Mouse (Mus musculus) macrophage (primary cell): Measurements from ENCODE around the gene Lyzl4. TPM values are rescaled to one million over a fixed set of nuclear protein-coding genes. Genes with fewer than 3 reads are reported as not detected.

Experiments used
- H3K27ac ChIP-seq: fragments of 350-480 bp; formaldehyde crosslinking; 2 replicates; pipeline ENCODE4 v1.9.0; 2021
- H3K36me3 ChIP-seq: fragments of 350-480 bp; formaldehyde crosslinking; 2 replicates; pipeline ENCODE4 v1.9.0; 2021; ENCODE audit errors: inconsistent target
- H3K4me3 ChIP-seq: fragments of 350-480 bp; formaldehyde crosslinking; 2 replicates; pipeline ENCODE4 v1.9.0; 2021; ENCODE audit errors: inconsistent target
- H3K79me2 ChIP-seq: fragments of 350-480 bp; formaldehyde crosslinking; 2 replicates; pipeline ENCODE4 v1.9.0; 2021; ENCODE audit errors: inconsistent target
- WGBS: methylation state at CpG from one replicate; pipeline ENCODE4 v1.1.7; 2026; ENCODE audit warnings: inconsistent platforms; ENCODE audit not compliant: missing documents; 5-methylcytosine and 5-hydroxymethylcytosine counted together
- polyA plus RNA-seq: library from polyadenylated mRNA; stranded (reverse); fragments of 250-400 nt; gene quantifications from 3 replicates; pipeline ENCODE4 v1.2.4, GENCODE M21; 2018; ENCODE audit warnings: inconsistent platforms

Gene Lyzl4
- polyA plus RNA-seq, 1 experiment from 2014 or later, result 3.0 TPM

- Histone ChIP-seq H3K36me3 (no peaks in the 10 kb centered on the region), H3K4me3 (no peak overlapping the region), H3K79me2 (no peaks in the 10 kb centered on the region), H3K27ac (no peak overlapping the region)
- whole genome bisulfite sequencing, result 54% methylated on average over 8 of the region's 9 CpGs
Measured at GRCm38 (mm10) chr9:121555395-121556000, 86.4 kb downstream of the Lyzl4 start.

GRCm38 (mm10) chr9:121553643-121554042 is 88.3 kb downstream of the Lyzl4 start:
- Histone ChIP-seq H3K79me2 (no peaks in the 10 kb centered on the region), H3K27ac (no peak overlapping the region), H3K4me3 (no peak overlapping the region), H3K36me3 (no peaks in the 10 kb centered on the region)
- 94% methylated on average over 4 of the region's 4 CpGs for WGBS

GRCm38 (mm10) chr9:121550327-121550771 is 91.5 kb downstream of the Lyzl4 start:
- H3K36me3 ChIP-seq, result no peaks in the 10 kb centered on the region
- no peak overlapping the region for H3K4me3 ChIP-seq
- H3K79me2 ChIP-seq, result no peaks in the 10 kb centered on the region
- WGBS, result 86% methylated on average over 5 of the region's 5 CpGs
- no peak overlapping the region for H3K27ac ChIP-seq

GRCm38 (mm10) chr9:121549444-121549843 is 92.5 kb downstream of the Lyzl4 start:
- Histone ChIP-seq H3K4me3 (no peak overlapping the region), H3K27ac (no peak overlapping the region), H3K79me2 (no peaks in the 10 kb centered on the region), H3K36me3 (no peaks in the 10 kb centered on the region)

GRCm38 (mm10) chr9:121549010-121549409 is 92.9 kb downstream of the Lyzl4 start:
- H3K36me3 ChIP-seq, result no peaks in the 10 kb centered on the region
- 77% methylated on average over 5 of the region's 5 CpGs for WGBS
- no peak overlapping the region for H3K4me3 ChIP-seq
- H3K27ac ChIP-seq, result no peak overlapping the region
- no peaks in the 10 kb centered on the region for H3K79me2 ChIP-seq

- Histone ChIP-seq H3K79me2 (no peaks in the 10 kb centered on the region), H3K36me3 (no peaks in the 10 kb centered on the region), H3K4me3 (no peak overlapping the region), H3K27ac (no peak overlapping the region)
- 89% methylated on average over 3 of the region's 4 CpGs for WGBS
Measured at GRCm38 (mm10) chr9:121547431-121547830, 94.5 kb downstream of the Lyzl4 start.

- no peak overlapping the region for H3K27ac ChIP-seq
- H3K4me3 ChIP-seq, result no peak overlapping the region
- no peaks in the 10 kb centered on the region for H3K79me2 ChIP-seq
- no peaks in the 10 kb centered on the region for H3K36me3 ChIP-seq
Measured at GRCm38 (mm10) chr9:121541530-121541929, 100.4 kb downstream of the Lyzl4 start.

- no peaks in the 10 kb centered on the region for H3K79me2 ChIP-seq
- H3K36me3 ChIP-seq, result no peaks in the 10 kb centered on the region
- 91% methylated on average over 8 of the region's 9 CpGs for WGBS
- H3K4me3 ChIP-seq, result no peak overlapping the region
- no peak overlapping the region for H3K27ac ChIP-seq
Measured at GRCm38 (mm10) chr9:121532626-121533025, 109.3 kb downstream of the Lyzl4 start.

- Histone ChIP-seq H3K27ac (no peak overlapping the region), H3K79me2 (no peaks in the 10 kb centered on the region), H3K36me3 (no peaks in the 10 kb centered on the region), H3K4me3 (no peak overlapping the region)
- WGBS, result 83% methylated on average over 8 of the region's 8 CpGs
Measured at GRCm38 (mm10) chr9:121528605-121529357, 113.1 kb downstream of the Lyzl4 start.

Other genes starting within 250 kb of the Lyzl4 start
- 2.6 TPM in 1 of 3 replicates, not detected in the others for gene Cck, start 146.4 kb downstream of the Lyzl4 start, polyA plus RNA-seq
- gene Vipr1, start 620 bp upstream of the Lyzl4 start, polyA plus RNA-seq, result 0.27 to 2.1 TPM (median 1.1 TPM) in 3 replicates
- 9.1 to 15.2 TPM (median 13.1 TPM) in 3 replicates for gene Sec22c, start 63.4 kb upstream of the Lyzl4 start, polyA plus RNA-seq
- gene Ss18l2, start 68.2 kb upstream of the Lyzl4 start, polyA plus RNA-seq, result 11.3 to 32.4 TPM (median 28.0 TPM) in 3 replicates
- 32.4 to 63.2 TPM (median 55.1 TPM) in 3 replicates for gene Nktr, start 77.1 kb upstream of the Lyzl4 start, polyA plus RNA-seq
- 0.21 to 0.58 TPM (median 0.36 TPM) in 3 replicates for gene Zfp651, start 117.2 kb upstream of the Lyzl4 start, polyA plus RNA-seq
- gene Klhl40, start 135.5 kb upstream of the Lyzl4 start, polyA plus RNA-seq, result not detected in 3 replicates
- gene Hhatl, start 150.4 kb upstream of the Lyzl4 start, polyA plus RNA-seq, result not detected in 3 replicates
- not detected in 3 replicates for gene Ccdc13, start 197.4 kb upstream of the Lyzl4 start, polyA plus RNA-seq
- gene Higd1a, start 216.3 kb upstream of the Lyzl4 start, polyA plus RNA-seq, result 6.1 to 25.5 TPM (median 16.7 TPM) in 3 replicates